Mouse (Mus musculus) lung, postnatal 4 days (tissue): ENCODE results near the gene Ceacam19.

ENCODE experiments used
- DNase-seq, 2 experiments: peaks; one replicate each; pipeline ENCODE4 v3.0.0; 2021

Gene Ceacam19

DNA sequence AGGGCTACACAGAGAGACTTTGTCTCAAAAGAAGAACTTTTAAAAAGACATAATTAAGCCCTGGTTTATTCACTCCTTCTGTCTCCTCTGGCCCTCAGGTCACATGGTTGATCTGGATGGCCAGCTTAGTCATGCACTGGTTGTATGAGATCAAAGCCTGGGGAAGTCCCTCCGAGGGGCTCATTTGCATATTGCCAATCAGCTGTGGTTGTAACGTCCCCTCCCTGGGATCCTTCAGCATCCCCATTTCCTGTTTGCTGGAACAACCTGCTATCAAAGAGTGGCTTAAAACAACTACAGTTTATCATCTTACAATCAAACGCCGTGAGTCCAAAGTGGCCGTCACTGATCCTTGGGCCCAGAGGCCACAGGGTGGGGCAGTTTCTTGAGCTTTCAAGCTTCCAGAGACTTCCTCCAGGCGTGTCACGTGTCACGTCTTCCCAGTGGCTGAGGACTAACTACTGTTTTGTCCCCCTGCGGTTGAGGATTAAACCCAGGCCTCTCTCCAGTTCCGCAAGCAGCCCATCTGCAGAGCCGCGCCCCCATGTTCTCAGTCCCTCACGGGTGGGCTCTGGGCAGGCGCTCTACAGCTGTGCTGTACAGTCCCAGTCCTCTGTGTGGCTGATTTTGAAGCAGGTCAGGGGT is 10.9 kb downstream of the Ceacam19 start:
- DNase-seq: peak; percentile 22 to 32

DNA sequence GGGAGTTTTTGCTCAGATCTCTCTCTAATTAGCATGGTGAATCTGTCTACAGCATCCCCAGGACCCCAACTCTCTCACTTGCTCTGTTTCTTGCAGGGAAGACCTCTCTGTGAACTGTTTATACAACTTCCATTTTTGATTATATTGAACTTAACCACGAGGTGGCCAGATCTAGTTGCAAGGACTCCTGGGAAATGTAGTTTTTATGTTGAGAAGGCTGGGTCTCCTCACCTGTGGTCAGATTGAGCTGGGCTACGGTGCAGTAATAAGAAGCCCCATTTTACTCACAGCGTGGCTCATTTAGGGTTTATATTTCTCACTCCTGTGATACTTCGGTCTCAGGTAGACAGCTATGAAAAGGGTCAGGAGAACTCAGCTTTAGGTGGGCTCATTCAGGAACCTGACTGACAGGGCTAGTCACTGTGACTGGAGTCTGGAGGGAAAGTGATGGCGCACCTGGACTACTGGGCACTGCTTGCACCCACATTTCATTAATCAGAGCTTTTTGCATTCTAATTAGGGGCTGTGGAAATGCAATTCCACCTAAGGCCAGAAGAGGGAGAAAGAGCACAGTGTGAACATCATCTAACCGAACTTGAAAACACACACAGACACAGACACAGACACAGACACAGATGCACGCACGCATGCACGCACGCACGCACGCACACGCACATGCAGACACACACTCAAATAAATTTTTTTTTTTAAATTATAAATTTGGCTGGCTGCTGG is 11.7 kb downstream of the Ceacam19 start:
- peak in 1 of 2 experiments; percentile 59 for DNase-seq

DNA sequence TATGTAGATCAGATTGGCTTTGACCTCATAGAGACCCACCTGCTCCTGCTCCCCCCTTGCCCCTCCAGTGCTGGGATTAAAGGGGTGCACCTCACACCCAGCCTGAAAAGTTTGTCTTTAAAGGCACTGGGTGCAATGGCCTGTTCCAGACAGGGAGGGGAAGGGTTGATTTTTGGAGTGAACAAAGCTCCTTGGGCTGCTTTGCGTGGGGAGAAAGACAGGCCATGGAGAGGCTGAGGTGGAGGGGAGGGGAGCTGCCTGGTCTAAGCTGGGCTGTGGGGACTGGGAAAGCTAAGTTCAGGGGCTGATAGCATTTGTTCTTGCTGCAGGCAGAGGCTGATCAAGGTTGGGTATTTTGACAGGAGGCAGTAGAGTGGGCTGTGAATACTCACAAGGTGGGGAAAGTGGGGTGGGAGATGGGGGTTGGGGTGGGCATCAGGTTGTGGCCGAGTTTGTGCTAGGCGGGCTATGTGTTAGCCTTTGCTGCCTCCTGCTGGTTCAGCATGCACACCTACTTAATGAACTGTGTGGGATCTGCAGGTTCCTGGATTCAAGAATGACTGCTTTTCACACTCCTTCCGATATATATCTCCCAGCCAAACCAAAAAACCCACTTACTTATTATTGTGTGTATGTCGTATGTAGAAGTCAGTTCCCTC is 15.7 kb downstream of the Ceacam19 start:
- peak; percentile 34 to 60 for DNase-seq

DNA sequence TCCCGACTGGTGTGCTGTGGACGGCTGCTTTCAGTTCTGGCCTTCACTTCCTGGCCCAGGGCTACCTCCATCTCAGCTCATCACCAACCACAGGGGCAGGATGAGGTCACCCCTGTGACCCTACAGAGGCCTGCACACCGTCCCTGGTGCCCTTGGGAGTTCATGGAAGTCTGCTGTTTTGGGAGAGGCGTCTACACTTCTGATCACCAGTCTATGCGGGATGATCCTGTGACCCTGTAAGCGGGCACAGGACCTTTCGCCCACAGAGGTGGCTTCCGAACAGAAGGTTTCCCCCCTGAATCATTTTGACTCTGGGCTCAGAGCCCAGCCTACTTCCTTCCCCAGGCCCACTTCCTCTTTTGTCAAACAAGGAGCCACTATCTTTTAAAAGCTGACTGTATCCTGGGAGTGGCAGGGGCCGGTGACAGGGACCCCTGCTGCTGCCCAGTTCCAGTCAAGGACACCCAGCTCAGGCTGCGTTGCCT is 16.6 kb downstream of the Ceacam19 start:
- DNase-seq: peak; percentile 64 to 65

DNA sequence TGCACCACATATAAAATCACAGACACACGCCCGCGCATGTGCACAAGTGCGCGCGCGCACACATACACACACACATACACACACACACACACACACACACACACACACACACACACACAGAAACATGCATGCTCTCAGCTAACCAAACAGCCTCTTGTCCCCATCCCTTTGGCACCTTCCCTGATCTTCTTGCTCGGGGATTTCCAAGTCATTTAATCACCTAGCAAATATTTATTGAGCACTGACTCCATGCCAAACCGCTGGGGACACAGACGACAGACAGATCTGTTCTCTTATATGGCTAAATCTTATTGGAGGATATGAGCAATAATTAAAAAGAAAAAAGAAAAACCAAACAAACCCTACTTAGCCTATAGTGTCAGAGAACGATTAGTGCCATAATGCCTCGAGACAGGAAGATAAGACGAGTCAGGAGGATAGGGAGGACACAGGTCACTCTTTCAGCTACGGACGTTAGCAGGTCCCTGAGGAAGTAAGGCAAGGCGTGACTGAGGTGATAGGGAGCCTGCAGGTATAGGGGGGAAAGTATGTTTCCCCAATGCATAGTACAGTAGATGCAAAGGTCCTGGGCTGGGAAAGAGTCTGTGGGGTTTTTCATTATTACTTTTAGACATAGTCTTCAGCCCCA is 19.9 kb downstream of the Ceacam19 start:
- no peak for DNase-seq

DNA sequence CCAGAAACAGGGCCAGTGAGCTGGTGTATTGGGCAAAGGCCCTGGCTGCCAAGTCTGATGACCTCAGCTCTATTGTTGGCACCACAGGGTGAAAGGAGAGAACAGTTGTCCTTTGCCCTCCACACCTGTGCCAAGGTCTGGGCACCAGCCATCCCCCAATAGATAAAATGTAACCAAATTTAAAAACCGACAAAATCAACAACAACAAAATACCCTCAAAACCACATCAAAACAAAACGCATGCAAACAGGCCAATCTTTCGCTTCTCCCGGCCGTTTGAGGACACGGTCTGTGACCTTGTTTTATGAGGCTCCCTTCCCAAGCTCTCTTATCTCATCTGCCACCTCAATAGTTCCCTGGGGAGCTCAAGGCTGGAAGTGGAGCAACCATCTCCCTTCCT is 21.3 kb downstream of the Ceacam19 start:
- no peak for DNase-seq

DNA sequence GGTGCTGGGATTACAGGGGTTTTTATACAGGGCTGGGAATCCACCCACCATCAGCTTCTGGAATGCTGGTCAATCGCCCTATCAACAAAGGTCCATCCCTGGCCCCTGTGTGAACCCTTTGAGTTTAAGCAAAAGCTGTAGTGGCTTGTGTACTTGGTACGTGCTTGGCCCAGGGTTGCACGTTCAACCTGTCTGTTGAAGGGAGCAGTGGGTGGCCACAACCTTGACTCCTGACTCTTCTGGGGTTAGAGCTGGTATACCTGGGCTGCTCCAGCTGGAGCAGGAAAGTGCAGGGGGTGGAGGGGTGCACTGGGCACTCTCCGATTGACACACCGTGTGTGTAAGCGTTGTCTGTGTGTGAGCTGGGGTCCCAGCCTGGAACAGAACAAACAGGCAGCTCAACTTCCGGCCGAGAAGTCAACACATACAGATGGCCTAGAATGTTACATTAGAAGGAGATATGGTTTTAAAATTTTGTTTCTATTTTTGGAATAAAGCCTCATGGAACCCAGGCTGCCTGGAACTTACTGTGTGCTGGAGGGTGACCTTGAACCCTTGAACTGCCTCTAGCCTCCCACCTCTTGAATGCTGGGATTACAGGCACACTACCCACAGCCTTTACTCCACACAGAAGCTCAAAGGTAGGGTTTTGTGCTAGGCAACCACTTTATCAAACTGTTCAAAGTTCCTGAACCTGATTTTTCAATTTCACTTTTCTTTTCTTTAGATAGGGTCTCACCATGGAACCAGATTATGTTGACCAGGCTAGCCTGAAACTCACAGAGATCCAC is 22.3 kb downstream of the Ceacam19 start:
- DNase-seq: no peak

DNA sequence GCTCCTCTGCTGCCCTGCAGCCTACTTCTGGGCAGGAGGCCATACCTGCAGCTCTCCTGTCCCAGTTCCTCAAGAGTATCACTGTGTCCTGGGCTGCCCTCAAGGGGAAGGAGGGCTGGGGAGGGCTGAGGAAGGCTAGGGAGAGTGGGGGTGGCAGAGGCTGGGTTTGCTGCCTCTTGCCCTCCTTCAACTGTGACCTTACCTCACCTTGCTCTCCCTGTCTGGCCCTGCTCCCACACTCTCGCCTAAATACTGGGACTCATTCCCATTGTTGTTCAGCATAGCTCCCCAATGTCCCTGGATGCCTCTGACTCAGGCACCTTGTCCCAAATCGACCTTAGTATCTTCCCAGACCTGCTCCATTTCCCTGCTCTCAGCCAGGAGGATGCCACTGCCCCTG is 23.5 kb downstream of the Ceacam19 start:
- no peak for DNase-seq

DNA sequence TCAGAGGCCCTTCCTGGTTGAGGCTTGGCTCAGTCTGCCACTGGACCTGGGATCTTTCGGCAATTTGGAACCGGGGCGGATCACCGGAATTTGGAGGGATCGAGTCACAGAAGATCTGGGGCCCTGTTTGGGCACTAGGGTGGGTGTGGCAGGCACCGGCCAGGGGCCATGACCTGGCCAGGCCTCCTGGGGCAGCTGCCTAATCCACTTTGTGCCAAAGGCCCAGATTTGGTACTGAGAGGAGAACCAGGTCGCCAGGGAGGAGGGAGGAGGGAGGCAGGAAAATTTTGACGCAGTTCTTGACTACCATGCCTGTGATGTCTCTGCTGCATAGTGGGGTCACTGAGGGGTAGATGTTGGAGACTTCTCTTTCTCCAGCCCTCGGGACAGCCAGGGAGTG is 26.6 kb downstream of the Ceacam19 start, which contains the start of gene Ceacam16:
Gene Ceacam16 (minus strand): TSS at position 101 of the 400 bp plus-strand sequence.
- DNase-seq: no peak

DNA sequence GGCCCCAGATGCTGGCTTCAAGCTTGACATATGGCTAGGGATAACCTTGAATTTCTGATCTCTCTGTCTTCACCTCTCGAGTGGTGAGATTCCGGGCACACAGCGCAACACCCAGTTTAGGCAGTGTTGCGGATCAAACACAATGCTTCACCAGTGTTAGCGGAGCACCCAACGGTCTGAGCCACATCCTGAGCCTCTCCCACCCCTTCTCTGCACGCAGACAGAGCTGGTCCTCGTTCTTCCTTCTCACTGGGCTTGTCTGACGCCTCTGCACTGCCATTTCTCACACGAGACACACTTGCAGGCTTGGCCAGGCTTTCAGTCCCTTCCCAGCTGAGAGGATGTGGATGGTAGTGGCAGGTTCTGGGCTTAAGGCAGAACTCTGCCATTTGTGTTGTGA is 28.0 kb downstream of the Ceacam19 start:
- DNase-seq: no peak

DNA sequence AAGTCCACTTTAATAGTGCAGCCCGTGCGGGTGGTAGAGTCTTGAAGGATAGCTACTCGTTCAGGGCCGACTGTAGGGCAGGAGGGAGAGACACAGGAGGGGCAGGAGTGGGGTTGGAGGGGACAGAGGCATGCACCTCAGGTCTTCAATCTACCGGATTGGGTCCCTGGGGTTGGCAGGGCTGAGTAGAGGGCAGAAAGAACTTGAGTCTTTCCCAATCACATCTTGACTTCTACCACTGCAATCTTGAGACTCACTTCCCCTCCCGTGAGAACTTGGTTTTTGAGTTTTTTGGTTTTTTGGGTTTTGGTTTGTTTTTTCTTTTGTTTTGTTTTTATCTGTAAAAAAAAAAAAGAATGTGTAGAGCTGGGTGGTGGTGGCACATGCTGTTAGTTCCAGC is 31.5 kb downstream of the Ceacam19 start:
- DNase-seq: no peak

DNA sequence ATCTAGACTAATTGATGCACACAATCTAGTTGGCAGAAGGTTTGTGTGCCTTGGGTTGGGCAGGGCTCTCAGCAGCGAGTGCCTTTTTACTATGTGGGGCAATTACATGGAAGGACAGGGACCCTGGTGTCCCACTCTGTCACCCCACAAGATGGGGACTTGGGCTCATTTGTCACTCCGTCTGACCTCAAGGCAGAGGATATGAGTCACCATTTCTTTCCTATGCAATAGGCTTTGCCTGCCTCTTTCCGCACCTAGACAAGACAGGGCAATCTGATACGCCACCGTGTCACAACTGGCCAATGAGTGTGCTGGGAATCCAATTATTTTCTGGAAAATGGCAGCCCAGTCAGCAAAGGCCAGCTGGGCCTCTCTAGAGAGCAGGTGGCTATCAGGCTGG is 32.1 kb downstream of the Ceacam19 start:
- no peak for DNase-seq

DNA sequence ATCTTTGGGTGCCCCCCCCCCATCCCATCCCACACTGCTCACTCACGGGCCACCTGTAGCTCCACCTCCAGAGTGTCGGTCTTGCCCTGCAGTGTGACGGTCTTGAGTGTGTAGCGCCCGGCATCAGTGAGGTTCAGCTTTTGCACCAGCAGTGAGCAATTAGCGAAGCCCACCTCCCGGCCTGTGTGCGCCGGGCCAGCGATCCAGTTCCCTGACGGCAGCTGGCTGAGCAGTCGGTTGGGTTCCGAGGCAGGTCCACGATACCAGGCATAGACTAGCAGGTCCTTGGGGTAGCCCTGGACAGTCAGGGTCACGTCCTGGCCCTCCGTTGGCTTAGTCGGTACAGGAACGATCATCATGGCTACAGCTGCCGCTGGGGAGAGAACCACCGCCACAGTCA is 34.2 kb downstream of the Ceacam19 start:
- no peak for DNase-seq

DNA sequence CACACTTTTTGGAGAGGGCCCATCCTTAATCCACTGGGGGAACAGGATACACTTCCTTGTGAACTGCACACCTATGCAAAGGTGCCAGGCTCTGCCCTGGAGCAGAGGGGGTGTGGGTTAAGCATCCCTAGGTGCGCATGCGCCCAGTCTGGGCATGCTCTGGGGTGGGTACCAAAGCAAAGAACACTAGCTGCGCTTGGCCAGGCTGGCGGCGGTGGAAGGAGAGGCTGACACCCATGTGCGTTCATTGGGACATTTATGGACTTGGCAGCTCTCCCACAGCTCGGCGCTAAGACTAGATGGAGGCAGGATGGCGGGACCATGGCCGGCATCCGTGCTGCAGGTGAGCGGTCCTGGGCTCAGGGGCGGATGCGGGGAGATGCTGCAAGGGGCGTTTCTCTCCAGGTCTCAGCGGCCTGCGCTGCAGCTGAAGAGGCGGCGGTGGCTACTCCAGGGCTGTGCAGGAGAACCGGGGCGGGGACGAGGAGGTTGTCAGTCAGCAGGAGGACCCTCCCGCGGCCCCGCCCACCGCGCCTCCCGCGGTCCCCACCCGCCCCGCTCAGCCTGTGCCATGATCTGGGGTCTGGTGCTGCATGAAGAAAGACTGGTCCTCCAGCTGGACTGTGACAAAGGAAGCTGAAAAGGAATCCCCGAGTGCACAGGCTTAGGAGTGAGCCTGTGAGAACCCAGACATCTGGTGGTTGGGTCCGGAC is 35.8 kb downstream of the Ceacam19 start, which contains the start of gene Gm19345:
Gene Gm19345 (plus strand): TSS at position 146 of the 713 bp plus-strand sequence.
- DNase-seq: no peak

DNA sequence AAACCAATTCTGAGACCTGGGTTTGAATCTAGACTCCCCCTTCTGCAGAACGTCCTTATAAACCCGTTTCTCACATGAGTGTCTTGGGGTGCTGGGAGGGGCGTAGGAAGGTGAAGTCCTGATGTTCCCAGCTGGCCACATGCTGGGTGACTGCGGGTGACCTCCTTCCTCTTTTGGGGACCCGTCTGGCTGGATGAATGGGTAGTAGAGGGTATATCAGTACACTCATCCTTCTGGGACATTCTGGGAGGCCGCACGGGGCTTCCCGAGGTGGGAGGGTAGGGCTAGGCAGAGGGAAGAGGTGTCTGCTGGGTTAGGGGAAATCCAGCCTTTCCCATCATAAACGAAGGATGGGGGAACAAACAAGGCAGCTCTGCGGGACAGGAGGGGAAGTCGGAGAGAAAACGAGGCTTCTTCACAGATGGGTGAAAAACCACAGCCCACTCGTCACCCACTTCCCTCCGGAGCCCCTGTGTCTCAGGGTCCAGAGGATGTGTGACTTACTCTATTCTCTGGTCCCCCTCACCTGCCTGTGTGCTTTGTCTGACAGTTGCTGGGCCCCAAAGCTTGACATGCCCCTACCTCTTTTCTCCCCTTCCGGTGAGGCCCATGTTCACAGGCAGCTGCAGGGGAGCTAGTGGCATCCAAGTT is 43.1 kb downstream of the Ceacam19 start:
- peak in 1 of 2 experiments; percentile 17 for DNase-seq

DNA sequence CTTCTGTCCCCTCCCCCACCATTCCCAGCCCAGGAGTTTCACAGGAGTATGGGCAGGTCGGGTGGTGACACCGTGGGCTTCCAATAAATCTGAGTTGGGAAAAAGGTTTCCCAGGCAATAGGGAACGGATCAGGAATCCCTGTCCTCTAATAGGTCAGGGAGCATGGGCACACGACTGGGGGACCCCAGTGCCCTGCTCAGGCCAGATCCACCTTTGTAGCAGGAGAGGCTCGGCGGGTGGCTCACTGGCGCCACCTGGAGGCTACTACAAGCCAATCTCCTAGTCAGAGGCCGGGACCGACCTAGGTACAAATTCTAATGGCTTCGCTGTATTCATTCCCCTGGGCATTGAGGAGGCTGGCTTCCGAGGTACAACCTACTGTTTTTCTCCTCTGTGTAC is 44.2 kb downstream of the Ceacam19 start:
- peak; percentile 77 to 84 for DNase-seq

DNA sequence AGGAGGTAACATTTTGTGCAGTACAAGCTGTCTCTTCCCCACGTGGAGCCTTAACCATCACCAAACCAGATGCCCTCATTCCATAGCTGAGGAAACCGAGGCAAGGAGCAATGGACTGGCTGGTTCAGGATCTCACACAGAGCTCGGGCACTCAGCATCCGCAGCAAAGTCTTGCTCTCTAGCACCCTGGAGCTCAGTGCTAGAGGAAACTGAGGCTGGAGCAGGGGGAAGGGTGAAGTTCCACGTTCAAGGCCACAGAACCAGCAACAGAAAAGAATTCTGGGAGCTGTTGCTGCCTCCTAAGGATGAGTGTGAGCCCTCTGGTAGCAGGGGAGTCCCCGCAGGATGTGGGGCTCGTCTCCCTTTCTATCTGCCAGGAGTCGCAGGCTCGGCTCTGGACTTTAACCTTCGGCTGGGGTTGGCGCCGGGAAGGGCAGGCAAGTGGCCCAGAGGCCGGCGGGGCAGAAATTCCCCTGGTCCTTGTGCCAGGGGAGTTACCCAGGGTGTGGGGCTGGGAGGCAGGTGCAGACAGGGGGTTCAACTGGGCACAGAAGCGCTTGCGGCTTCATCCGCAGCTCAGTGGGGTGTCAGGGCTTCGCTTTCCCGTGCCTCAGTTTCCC is 44.8 kb downstream of the Ceacam19 start:
- no peak for DNase-seq

DNA sequence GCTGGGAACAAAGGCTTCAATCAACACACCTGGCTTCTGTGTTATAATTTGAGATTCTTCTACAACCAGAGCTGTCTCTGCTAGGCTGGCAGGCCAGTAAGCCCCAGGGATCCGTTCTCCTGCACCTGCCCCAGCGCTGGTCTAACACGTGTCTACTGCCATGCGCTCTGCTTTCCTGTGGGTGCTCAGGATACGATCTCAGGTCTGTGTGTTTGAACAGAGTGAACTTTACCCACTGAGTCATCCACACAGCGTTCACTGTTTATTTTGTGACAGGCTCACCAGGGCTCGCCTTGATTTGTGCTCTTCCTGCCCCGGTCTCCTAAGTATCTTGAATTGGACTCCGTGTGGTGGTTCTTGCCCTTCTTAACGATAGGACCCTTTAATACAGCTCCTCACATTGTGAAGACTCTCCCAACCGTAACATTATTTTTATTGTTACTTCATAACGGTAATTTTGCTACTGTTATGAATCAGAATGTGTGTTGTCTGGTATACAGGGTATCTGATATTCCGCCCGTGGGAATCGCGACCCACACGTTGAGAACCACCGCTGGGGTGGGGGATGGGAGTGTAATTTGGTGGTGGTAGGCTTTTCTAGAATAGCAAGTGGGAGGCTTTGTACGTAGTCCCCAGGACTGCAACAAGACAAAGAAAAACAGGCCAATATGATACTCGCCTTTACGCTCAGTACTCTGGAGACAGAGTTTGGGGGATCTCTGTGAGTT is 45.9 kb downstream of the Ceacam19 start:
- no peak for DNase-seq

DNA sequence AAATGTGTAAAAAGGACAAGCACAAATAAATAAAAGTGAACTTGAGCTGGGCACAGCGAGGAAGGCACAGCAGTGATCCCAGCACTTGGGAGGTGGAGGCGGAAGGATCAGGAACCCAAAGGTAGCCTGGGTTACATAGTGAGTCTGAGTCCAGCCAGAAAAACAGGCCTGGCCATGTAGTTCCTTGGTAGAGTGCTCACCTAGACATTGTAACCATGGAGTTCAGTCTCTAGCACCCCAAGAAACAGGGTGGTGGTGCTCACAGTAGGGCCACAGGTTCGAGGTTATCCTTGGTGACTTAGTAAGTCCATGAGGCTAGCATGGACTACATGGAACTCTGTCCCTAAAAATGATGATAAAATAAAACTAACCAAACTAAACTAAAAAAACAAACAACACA is 46.8 kb downstream of the Ceacam19 start:
- no peak for DNase-seq

DNA sequence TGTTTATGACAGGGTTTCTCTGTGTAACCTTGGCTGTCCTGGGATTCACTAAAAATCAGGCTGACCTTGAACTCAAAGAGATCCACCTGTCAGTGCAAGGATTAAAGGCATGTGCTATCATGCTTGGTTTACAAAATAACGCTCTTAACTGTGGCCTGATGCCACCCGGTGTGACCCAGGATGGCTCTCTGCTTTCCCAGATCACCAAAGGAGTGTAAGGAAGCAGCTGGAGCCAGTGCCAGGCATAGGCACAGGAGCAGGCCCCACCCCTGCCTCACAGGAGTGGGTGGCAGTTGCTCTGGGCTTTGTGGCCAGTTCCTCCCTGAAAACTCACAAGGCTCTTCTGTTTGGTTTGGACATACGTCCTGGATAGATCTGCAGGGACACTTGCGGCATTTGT is 47.4 kb downstream of the Ceacam19 start:
- DNase-seq: no peak
